Mouse (Mus musculus): Measurements from ENCODE around the gene Mxd1.

Gene Mxd1

DNA sequence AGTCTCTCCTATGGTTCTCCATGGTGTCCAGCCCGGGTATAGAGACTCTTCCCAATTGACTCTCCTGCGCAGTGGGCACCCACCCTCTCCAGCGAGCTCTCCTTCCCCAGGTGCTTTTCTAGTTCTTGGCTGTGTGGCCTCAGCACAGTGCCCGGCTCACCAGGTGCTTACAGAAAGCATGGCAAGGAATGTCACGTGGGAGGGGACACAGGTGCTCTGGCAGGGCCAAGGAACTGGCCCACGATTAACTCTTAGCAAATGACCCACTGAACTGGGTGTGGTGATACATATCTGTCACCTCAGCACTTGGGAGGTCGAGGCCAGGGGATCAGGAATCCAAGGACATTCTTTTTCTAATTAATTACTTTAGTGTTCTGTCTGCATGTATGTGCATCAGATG is 22.8 kb downstream of the Mxd1 start:
- DNase-seq (ENCODE audit: low read depth) = no peak

DNA sequence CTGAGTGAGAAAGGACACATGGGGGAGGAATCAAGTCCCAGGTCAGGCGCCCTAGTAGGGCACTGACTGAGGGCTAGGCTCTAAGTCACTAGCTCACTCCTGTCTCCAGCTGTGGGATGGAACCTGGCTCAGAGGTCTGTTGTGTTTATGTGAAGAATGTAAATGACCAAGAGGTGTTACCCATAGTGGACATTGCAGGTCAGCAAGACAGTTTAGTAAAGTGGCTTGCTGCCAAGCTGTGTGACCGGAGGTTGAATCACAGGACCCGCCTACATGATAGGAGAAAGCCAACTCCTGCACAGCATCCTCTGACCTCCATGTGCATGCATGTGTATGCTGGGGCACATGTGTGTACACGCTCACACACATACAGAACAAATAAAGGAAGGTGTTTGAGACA is 23.4 kb downstream of the Mxd1 start:
- DNase-seq (ENCODE audit: low read depth) = no peak

DNA sequence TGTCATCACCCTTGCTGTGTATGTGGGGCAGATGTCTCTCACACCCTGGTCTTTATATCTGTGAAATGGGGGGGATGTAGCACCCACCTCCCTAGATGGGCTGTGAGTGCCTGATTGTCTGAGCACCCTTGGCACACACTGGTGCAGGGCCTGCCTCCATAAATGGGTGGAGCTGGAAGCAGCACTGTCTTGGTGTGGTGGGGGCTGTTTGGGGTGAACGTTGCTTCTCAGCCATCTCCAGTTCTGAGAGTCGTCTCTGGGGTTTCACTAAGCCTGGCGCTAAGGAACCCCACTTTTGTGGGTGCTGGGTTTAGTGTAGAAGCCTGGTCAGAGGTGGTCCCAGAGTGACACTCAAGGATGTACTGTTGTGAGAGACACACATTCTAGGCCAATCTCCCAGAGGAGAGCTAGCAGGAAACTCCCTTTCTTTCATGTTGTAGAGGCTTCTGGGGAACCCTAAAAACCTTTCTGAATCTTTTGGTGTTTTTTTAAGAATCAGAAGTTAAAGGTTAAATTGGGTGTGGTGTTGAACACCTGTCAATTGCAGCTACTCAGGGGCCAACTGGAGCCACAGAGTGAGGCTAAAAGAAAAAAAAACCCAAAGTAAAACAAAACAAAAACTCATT is 24.1 kb downstream of the Mxd1 start:
- no peak for DNase-seq (ENCODE audit: low read depth)

DNA sequence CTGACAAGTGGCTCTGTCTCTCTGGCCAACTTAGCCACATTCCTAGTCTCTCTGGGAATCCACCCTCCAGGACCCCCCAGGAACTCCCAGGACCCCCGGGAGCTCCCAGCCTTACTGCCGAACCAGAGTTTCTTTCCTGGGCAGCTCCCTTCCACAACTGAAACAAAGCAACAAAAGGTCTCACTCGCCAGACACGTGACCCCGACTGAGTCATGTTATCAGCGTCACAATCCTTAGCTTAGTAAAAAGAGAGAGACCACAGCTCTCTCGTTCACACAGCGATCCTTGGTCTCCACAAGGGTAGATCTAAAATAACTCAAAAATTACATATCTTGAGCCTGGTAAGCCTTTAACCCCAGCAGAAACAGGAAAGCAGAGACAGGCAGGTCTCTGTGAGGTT is 27.2 kb downstream of the Mxd1 start:
- peak; percentile 79 for DNase-seq (ENCODE audit: low read depth)

DNA sequence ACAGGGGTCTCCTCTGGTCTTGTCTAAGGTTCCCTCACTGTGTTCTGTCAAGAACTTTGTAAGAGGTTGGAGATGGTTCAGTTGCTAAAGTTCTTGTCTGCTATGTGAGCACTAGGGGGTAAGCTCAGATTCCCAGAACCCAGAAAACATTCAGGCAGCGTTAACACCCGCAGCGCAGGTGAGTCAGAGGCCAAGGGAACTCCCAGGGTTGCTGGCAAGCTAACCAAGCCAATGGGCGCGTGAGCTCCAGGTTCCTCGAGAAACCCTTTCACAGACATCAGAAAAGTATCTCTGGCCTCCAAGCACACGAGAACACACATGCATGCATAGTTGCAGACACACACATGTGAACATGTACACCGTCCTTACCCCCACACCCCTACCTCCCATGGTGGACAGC is 28.2 kb downstream of the Mxd1 start:
- no peak for DNase-seq (ENCODE audit: low read depth)

DNA sequence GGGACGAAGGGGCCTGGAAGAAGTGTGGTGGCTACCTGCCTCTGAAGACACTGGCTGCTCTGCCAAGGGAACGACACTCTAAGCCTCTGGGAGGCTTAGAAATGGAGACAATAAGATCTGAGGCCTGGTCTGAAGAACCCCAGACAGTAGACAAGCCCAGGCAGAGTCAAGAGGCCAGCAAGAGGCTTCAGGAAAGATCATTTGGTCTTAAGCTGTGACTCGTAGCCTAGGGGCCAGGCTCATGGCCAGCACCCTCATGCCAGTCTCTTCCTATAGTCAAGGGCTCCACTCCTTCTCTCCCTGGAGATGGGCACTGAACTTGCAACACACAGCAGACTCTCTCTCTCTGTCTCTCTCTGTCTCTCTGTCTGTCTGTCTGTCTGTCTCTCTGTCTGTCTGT is 28.8 kb downstream of the Mxd1 start:
- no peak for DNase-seq (ENCODE audit: low read depth)

DNA sequence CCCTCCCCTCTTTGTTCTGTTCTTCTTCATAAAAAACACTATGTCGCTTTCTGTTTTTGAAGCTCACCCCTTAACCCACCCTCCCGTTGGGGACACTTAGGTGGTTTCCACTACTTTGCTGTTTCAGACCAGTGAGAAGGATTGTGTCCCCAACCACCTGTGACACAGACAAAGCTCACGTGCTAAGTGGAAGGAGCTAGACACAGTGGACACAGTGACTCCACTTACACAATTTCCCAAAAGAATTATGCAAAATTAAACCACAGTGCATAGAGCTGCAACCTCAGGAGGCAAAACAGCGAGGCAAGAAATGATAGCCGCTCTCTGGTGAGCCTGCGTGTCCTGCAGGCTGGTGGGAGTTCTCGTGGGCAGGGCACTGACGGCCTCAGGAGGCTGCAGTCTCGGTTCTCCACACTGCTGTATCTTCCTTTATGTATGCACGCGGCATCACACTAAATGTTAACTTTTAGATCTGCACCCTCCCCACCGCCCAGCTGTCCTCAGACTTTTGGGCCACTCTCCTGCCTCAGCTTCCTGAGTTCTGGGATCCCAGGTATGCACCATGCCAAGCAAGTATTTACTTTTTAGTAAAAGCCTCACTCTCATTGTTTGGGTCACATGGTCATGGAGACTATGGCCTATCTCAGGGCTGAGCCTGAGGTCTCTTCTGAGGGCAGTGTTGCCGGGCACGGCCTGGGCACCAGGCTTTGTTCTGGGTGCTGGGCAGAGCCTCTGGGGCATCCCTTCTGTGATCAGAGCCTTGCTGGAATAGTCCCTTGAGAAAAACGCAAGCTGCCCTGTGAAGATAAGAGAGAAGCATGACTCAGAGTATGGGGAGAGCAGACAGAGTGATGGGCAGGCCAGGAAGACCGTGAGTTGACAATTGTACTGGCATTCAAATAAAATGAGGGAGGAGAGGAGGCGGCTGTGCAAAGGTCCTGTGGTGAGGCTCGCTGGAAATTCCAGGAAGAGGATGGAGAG is 29.5 kb downstream of the Mxd1 start:
- peak; percentile 95 for DNase-seq (ENCODE audit: low read depth)

DNA sequence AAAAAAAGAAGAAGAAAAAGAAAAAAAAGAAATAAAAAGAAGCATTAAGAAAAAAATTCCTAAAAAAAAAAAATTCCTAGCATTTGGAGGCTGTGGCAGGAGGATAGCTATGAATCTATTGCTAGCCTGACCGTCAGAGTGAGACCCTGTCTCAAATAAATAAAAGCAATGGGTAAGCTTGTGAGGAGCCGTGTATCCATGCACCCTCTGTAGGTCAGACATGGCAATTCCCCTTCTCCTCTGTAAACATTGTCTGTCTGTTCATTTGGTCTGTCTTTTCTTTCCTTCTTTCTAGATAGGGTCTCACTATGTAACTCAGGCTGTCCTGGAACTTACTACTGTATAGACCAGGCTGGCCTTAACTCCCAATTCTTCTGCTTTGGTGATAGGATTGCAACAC is 30.5 kb downstream of the Mxd1 start:
- peak; percentile 26 for DNase-seq (ENCODE audit: low read depth)

DNA sequence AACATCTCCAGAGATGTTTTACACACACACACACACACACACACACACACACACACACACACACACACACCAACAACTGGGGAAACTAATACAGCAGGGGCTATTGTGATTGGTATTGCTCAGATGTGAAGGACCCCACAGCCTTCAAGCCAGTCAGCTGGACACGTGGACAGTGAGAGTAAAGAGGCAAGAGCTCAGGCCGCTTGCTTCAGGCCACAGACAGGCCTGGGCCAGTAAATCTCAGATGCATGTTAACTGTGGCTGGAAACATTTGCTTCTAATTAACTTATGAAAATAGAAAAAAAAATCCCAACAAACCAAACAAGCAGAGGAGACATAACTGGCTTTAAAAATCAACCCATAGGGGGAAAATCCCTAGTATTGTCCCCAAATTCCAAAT is 31.1 kb downstream of the Mxd1 start:
- no peak for DNase-seq (ENCODE audit: low read depth)

DNA sequence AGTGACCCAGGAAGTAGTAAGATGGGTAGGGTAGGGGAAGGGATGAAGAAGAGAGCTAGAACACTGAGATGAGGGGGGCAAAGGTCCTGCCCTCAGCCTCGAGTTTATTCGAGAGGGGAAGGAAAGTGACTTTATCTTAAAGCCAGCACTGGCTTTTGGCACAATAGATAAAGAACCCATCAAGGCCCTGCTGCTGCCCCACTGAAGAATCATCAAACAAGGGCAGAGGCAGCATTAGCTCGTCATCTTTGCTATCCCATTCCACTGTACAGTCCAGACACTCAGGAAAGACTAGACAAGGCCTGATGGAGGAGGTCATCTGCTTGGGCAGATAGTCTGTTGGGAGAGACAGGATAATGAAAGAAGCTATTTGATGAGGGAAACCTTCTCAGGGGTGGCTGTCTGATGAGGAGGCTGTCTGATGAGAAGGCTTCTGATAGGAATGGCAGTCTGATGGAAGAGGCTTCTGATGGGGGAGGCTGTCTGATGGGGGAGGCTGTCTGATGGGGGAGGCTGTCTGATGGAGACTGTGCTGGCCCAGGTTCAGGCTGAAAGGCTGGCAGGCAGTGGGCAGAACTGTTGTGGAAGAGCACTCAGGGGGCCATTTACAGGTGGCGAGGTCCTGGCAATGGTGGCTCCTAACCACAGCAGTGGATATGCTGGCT is 31.7 kb downstream of the Mxd1 start:
- peak; percentile 44 for DNase-seq (ENCODE audit: low read depth)

DNA sequence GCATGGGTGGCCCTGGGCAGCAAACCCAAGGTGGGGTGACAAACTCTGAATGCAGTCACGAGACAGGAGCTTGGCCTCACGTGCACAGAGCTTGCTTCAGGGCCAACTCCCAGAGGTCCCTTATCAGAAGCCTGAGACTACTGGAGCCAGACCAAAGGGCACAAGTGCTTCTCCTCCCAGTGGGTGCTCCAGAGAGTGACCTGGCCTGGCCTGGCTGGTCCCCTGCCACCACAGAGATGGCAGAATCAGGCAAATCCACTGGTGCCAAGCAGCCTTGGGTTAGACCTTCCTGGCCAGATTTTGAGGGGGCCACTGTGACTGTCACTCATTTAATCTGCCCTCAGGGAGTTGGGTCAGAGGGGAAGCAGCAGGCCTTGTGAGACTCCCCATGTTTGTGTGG is 32.5 kb downstream of the Mxd1 start:
- no peak for DNase-seq (ENCODE audit: low read depth)

DNA sequence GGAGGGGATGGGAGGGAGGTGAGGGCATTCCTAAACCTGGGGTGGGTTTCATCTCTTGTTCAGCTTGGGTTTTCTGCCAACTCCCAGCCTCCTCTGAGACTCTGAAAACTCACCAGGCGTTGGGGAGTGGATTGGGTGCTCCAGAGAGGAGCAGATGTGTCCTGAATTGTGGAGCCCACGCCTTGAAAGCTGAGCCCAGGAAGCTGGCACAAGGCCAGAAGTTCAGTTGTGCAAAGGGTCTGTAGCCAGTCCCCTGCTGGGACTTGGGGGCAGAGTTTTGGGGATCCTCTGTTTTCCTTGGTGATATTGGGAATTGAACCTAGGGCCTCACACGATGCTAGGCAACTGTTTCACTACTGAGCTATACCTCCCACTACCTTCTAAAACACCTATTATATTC is 38.8 kb downstream of the Mxd1 start:
- DNase-seq (ENCODE audit: low read depth) = no peak

DNA sequence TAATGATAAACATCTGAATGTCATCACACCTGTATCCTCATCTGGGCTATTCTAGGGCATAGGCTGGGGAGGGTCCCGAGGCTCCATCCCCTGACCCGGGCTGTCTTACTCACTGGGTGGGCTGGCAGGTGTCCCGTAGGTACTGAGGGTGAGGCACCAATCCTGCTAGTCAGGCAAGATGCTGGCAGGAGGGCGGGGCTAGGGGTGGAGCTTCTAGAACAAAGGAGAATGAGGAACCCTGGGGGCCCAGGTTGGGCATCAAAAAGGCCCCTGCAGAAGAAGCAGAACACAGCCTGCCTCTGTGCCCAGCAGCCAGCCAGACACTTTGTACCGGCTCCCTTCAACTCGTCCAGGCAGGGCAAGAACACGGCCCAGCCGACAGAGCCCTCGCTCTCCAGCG is 41.0 kb downstream of the Mxd1 start, which contains the start of gene Asprv1:
TSS of gene Asprv1 (plus strand) at position 219 of the 400 bp plus-strand sequence.
- no peak for DNase-seq (ENCODE audit: low read depth)

DNA sequence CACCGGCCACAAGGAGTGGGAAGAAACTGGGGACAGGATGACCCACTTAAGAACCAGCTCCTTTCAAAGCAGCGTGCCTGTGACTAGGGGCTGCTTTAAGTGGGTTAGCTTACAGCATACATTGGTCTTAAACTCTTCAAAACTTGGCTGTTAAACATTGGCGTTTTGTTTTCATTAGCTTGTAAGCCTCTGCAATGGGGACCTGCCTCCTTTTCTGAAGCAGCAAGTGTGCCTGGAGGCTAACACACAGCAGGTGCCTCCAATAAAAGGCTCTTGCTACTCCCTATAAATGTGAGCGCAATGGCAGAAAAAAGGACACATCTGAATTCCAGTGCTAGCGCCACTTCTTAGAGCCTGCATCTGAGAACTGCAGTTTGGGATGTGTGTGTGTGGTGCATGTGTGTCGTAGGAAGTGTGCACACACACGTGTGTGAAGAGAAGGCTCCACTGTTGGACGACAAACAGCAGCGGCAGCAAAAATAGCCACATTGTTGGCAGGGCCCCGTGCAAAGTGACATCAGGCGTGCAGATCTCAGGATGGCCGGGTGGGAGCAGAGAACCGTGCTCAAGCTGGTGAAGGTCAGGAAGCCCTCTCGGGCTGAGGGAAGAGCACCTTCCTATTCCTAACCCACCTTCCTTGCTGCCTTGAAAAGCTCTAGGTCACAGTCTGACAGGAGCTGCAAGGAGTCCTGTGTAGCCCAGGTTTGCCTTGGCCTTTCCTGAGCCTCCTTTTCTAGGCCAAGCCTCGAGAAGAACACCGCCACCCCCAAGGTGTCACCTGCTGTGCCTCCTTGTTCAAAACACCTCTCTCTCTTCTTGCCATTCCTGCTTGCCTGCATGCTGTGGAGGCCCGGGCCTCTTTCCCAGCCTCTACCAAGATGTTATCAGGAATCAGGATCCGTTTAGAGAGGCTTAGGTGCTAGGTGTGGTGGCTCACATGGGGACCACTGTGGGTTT is 44.6 kb downstream of the Mxd1 start:
- no peak for DNase-seq (ENCODE audit: low read depth)

DNA sequence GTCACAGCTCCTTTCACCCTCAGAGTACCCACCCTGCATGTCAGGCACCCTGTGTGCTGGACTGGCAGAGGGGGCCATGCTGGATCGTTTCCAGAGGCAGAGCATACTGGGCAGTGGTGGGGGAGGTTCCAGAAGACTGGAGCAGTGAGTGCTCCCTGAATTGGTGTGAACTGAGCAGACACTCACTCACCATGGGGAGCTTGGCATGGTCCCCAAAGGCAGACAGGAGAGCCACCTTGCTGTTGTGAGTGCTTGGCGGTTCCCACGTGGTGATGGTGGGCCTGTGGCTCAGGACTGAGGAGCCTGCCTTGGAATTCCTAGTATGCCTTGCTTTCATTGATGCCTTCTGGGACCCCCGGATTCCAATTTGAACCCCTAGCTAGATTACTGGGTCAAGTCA is 45.8 kb downstream of the Mxd1 start:
- DNase-seq (ENCODE audit: low read depth) = no peak

DNA sequence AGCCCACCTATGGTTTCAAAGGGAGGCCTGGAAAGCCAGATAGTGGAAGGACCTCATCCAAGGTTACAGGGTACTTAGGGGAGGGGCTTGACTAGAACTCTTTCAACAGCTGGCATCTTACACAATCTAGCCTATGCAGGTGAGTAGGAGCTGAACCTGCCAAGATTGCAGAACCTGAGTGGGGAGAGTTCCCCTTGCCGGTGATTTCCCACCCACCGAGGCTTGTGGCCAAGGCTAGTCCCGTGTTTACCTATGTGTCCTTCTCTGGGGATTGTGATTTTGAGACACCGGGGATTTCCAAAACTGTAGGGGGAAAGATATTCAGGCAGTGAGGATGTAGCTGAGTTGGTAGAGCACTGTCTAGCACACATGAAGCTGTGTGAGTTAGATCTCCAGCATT is 53.7 kb downstream of the Mxd1 start:
- no peak for DNase-seq (ENCODE audit: low read depth)

DNA sequence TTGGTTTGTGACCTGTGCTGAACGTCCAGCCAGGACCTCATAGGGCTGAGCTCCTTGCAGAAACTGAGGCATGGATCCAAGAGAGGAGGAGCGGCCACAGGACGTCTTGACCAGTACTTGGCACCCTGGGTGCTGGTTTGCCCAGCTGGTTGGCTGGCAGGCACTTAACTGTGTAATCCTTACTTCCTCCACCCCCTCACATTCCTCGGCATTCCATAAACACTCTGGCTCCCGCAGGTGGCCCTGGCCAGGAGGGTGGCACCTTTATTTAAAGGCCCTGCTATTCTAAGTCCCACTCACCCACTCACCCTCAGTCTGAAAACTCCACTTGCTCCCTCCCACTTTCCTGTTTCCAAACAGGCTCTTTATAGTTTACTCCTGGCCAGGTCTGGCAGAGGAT is 58.2 kb downstream of the Mxd1 start:
- no peak for DNase-seq (ENCODE audit: low read depth)

DNA sequence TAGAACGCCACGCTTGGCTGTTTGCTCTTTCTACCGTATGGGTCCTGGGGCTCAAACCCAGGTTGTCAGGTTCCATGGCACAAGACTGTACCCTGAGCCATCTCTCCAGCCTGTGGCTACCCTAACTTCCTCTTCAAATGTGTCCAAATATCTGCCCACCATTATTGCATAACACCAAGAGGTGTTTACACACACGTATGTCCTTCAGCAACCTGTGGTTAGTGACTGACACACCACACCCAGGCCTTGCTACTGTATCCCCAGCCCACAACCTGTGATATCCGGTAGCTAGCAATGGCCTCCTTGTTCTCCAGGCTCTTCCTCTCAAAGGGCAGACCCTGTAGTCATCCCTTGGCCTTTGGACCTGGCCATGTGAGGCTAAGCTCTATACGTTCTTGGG is 59.7 kb downstream of the Mxd1 start:
- DNase-seq (ENCODE audit: low read depth) = peak; percentile 92

DNA sequence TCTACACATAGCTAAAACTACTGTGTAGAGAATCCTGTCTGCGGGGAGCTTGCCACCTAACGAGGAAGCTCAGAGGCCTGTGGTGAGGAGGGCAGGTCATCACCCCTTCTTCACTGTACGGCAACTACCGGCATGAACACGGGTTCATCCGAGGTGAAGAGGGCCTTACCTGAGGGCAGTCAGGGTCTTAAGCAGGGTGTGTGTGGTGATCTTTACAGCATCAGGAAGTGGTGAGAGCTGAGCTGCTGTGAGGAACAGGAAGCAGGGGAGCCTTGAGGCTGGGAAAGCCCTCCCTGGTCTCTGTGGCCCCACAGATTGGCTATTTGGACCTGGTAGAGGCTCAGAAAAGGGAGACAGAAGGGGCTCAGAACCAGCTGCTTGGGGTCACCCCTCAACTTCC is 61.5 kb downstream of the Mxd1 start:
- DNase-seq (ENCODE audit: low read depth) = peak; percentile 77

DNA sequence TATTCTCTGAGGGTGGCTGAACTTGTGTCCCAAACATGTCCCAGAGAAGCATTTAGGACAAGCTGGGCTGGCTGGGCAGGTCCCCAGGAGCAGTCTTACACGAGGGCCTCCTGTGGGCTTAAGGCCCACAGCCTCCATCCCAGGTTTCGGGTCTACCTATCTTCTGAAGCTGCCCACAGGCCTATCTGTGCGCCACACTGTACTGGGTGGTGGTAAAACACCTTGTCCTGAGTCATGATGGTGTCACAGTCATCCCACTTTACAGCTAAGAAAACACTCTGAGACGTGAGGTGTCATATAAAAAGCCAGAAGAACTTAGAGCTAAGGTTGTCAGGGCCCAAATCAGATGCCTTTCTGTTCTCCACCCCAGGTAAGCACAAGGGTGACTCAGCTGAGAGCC is 62.7 kb downstream of the Mxd1 start:
- no peak for DNase-seq (ENCODE audit: low read depth)

DNA sequence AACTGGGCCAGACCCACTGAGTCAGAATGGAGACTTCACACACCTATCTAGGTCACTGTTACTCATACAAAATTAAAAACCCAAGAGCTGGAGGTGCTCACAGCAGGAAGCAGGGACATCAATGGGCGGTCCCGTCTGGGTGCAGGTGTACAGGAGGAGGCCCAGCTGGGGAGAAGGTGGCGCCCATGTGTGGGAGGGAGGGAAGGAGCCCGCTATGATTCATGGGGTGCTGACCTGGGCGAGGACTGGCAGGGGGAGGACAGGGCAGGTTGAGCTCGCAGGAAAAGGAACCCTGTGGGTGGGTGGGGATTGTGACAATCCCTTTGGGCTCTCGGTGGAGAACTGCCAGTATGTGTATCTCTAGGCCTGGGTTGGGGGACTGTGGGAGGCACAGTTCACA is 63.7 kb downstream of the Mxd1 start:
- DNase-seq (ENCODE audit: low read depth) = no peak

DNA sequence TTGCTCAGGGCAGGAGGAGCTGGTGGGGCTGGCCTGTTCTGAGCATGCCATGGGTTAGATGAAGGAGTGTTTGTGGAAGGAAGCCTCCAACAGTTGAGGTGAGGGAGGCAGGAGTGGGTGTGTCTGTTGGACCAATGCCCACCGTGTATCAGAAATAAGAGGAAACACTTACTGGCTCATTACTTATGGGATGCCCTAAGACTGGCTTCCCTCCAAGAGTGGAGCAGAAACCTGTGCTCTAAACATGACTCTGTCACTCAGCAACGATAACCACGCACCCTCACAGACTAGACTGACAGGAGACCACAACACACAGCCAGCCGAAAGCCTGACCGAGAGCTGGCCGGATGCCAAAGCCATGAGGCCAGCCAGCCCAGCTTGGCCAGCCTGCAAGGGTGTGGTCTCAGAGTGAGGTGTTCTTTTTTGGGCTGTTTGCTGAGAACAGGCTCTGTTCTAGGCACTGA is 69.0 kb downstream of the Mxd1 start:
- peak; percentile 99 for DNase-seq (ENCODE audit: low read depth)

All from 416B (cell line).